Mouse (Mus musculus) lung, postnatal 4 days (tissue): ENCODE results near the gene Hspa12a.
A peak's percentile ranks its signal among the peaks of the same experiment; 100 is the strongest.

Experiments used
- DNase-seq, 2 experiments: peaks; one replicate each; pipeline ENCODE4 v3.0.0; 2021

Hspa12a gene

DNA sequence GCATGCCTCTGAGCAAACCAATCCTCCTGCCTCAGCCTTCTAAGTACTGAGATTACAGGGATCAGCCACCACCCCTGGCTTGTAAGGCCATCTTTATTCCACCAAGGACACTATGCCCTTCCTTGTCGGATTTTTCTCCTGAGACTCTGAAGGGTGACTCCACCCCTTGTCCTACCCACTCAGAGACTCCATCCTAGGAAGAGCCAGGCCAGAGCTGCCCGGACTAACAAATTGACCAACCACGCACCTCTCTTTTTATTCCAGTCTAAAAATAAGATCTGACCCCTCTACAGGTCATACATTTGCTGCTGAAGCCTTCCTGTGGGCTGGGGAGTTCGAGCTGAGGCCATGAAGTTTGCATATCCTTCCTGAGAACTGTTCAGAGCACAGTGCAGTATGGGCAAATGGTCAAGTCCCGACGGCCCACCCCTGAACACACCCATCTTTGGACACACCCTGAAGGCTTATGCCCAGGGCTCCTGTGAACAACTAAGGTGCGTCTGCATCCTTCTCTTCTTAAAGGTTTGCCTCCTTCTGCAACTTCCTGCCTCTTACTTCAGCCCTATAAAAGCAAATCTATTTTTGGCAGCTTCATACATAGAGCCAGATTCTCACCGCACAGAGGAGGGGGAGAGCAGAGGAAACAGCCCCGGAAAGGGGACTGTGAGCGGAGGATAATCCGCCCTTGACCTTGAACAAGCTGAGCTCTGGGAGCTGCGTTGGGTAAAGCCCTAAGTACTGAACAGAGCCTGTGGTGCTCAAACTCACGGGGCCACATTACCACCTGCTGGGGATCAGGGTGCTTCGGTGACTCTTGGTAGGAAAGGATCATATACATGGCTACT lies 124.7 kb downstream of the Hspa12a start:
- DNase-seq = no peak

DNA sequence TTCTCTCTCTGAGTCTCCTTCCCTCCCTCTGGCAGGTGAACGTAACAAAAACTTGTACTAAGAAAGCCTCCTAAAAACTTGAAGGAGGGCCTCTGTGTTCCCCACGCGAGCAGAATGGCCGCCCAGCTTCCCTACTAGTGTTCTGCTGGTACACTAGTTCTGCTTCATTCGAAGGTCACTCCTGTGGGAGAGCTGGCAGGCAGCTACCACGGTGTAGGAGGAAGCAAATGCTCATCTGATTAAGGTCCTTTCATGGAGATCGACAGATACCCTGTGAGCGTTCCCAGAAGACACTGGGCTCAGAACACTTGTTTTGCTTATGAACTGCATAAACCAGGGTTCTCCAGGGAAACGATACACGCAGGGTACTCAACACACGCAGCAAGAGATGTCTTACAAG lies 126.1 kb downstream of the Hspa12a start:
- DNase-seq = no peak

DNA sequence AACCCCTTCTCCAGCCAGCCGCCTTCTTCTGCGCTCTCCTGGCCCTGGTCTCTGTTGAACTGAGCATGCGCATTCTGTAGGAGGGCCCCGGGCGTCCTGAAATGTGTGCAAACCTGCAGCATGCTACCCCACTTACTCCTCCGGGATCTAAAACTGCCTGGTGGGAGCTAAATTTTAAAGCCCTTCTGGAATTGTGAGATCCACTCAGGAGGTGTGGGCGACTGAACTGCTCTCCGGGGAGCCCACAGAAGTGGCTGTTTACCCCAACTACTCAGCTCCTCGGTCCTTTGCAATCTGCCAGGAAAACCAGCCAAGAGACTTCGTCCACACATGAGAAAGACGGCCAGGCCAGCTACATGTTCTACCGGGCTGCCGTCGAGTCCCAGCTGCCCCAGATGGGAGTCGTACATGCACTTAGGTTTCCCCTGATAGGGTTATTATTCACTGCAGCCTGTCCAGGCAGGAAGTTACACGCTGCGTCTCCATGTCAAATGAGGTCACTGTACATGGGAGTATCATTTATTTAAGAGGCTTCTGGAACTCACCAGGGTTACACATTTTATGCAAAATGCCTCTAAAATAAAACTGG lies 126.9 kb downstream of the Hspa12a start:
- no peak for DNase-seq

GRCm38 (mm10) chr19:58815179-58815922 lies 128.1 kb downstream of the Hspa12a start:
- no peak for DNase-seq

DNA sequence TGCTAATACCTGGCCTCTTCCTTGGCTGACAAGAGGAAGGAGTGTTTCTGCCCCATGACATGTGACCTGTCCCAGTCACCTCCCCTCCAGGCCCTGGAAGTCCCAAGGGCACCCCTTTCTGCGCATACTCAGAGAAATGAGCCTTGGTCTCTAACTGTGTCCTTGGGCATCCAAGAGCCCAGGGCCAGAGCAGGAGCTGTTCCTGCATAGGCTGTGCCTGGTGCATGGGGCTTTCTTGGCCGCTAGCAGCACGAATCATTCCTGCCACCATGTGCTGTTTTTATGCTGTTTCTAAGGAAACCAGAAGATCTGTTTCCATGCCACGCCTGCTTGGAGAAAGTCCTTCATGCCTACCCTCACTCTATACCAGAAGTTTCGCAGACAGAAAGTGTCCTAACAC lies 132.9 kb downstream of the Hspa12a start:
- DNase-seq = no peak

GRCm38 (mm10) chr19:58808864-58809263 lies 134.6 kb downstream of the Hspa12a start:
- DNase-seq = no peak

- peak; percentile 68 to 76 for DNase-seq
These were observed 137.1 kb downstream of the Hspa12a start for GRCm38 (mm10) chr19:58806364-58806763.

GRCm38 (mm10) chr19:58805191-58805779 lies 138.2 kb downstream of the Hspa12a start:
- DNase-seq = no peak

DNA sequence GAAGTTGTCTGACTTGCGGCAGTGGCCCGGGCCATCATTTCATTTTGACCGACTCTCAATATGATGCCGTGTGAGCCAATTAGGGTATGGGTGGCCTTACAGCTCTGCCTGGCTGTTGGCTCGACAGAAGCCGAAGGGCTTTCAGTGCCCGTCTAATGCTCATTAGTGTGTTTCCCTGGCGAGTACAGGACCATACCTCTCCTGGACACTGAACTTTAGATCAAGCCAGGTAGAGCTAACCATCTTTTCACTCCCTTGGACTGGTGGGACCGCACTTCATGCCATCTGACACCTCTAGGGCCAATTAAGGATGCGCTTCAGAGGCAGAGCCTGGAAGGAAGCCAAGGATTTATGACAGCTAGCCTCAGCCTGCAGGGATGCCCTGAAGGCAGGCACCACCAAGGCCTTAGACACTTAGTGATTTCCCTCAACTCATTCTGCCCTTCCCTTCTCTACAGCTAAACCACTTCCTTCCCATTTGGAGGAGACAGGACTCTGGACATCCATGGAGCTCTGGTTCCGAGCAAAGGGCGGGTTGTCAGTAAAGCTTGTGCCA lies 148.3 kb downstream of the Hspa12a start:
- DNase-seq = no peak

DNA sequence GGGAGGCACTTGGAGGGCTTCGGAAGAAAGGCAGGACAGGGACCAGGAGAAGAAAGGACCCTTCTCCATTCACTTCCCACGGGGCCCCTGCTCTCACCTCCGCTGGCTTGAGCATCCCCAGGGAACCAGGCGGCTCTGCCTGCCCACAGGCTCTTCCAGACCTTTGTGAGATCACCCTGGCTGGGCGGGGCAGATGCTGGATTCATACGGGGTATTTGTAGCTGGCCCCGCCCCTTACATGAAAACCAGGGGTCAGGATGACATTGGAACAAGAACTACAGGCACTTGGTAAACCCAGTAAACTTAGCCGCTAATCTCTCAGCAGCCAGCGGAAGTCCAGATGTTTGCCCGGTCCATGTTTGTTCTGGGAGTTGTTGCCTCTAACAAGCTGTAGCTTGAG lies 149.2 kb downstream of the Hspa12a start, which contains the start of gene 1700019N19Rik:
1700019N19Rik (minus strand) TSS at position 178 of the 400 bp plus-strand sequence.
- no peak for DNase-seq

DNA sequence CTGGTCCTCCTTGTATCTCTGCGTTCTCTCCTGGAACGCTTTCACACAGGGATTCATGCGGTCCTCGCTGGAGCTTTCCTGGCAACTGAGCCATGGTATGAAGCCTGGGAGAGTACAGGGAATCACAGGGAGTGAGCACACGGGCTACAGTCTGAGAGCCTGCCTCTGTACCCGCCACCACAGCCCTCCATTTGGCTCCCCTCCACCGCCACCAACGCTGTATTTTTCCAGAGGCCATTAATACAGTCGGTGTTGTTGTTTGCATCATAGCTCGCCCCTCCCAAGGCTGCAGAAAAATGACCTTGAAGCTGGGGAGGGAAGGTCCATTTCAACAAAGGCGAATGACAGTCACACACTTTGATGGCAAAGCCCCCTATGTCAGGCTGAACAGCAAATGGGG lies 154.3 kb downstream of the Hspa12a start:
- no peak for DNase-seq

- DNase-seq = peak in 1 of 2 experiments; percentile 14
These were observed 159.5 kb downstream of the Hspa12a start for GRCm38 (mm10) chr19:58783938-58784337.

GRCm38 (mm10) chr19:58781566-58781965 lies 161.9 kb downstream of the Hspa12a start:
- no peak for DNase-seq

DNA sequence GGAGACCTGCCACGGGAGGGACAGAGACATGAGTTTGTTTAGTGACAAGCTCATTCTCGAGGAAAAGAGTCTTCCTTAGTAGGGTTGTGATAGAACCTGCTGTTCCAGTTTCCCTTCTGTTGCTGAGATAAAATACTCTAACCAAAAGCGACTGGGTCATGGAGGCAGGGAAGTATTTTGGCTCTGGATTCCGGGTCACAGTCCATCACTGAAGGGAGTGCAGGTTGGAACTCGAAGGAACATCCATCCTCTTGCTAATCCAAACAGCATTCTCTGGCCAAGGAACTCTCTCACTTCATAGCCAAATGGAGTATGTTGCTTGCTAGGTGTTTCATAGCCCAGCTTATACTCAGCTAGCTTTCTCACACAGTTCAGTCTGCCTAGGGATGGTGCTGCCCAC lies 167.0 kb downstream of the Hspa12a start:
- no peak for DNase-seq

- no peak for DNase-seq
These were observed 176.1 kb downstream of the Hspa12a start for GRCm38 (mm10) chr19:58767329-58767728.

GRCm38 (mm10) chr19:58762848-58763541 lies 180.5 kb downstream of the Hspa12a start:
- peak; percentile 55 to 74 for DNase-seq

DNA sequence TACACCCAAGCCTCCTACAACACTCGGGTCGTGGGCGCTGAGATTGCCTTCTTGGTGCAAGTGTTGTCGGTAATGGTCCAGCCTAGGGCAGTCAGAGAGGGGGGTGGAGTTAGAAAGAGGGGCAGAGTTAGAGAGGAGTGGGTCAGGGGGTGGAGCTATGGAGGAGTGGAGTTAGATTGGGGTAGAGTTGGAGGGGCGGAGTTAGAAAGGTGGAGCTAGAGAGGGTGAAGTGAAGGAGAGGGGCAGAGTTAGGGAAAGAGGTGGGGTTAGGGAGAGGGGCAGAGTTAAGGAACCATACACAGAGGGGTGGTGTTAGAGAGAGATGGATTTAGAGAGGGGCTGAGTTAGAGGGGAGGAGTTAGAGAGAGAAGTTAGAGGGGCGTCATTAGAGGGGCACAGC lies 181.1 kb downstream of the Hspa12a start:
- no peak for DNase-seq

- DNase-seq = peak; percentile 48 to 63
These were observed 184.0 kb downstream of the Hspa12a start, which contains the start of gene Pnliprp2 for GRCm38 (mm10) chr19:58759423-58759822. Gene Pnliprp2, plus strand, starts transcription at chr19:58759719.

DNA sequence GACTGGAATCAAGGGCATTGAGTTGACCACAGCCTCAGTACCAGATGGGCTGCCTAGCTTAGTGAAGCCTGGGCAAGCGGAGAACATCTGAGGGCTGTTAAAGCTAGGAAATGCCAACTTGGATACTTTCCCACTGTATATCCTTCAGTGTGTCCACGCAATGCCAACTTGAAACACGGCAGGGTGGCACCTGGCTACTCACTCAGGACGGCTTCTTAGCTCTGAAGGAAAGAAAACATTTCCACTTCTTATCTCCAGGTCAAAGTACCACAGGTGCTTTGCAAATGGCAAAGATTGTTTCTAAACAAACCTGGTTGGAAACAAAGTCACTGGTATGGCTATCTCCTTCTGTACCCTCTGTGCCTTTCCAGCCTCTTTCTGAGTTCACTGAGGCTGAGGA lies 184.6 kb downstream of the Hspa12a start:
- no peak for DNase-seq

DNA sequence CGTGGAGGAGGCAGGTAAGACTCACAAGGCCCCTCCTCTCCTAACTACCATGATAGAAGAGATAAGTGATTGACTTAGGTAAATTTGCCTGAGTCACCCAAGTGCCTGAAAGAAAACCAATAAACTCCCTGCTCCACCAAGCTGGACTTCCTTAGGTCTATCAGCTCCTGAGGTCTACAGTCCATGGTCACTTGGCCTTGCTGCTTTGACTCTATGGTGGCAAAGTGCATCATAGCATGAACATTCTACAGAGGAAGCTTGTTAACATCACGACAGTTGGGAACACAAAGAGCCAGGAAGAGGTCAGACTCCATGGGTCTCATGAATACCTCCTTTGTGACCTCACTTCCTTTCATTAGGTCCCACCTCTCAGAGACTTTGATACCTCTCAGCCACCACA lies 191.9 kb downstream of the Hspa12a start:
- no peak for DNase-seq

DNA sequence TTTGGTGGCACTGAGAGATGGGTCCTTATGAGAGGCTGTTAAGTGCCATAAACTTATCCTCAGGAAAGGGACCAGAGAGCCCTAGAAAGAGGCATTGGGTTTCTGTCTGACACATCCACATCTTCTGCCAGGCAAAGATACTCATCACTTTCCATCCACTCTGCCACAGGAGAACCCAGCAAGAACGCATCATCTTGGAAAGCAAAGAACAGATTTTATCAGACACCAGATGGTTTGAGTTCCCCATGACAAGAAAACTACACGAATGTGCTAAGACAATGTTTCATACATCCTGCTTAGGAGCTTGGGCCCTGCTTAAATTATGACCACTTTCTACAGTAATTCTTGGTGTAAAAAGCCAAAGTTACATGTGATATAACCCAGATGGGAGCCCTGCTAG lies 192.6 kb downstream of the Hspa12a start:
- no peak for DNase-seq

GRCm38 (mm10) chr19:58747498-58748000 lies 195.9 kb downstream of the Hspa12a start:
- no peak for DNase-seq
